Mouse (Mus musculus) embryonic facial prominence, embryonic 11.5 days (tissue): ENCODE measurements at regions not wholly inside any gene's neighbourhood (a gene's known extent, or its start where the extent isn't known, plus 50 kb on each side); places are given as distances from the start of the nearest gene placed in this dataset.
"Not testable (repeated sequence)": the region's sequence is repeated elsewhere in the genome, so short reads cannot be mapped to it uniquely, and the experiment has no call there.

Experiments used
- ATAC-seq: fragments of 200-750 bp; cut with Nextera tagmentation; replicated peaks from 2 replicates; pipeline ENCODE4 v1.8.0; 2017; ENCODE audit warnings: low read depth; ENCODE audit not compliant: insufficient number of reproducible peaks, low FRiP score, low TSS enrichment
- DNase-seq: peaks from one replicate; pipeline ENCODE4 v3.0.0-alpha.2; 2015; ENCODE audit warnings: low spot score
- H3K27ac ChIP-seq: fragments of 300-500 bp; sonication (generic); replicated peaks from 2 replicates; pipeline ENCODE4 v1.5.1; 2014; ENCODE audit warnings: mild to moderate bottlenecking, low read depth, low read length, control low read depth
- H3K27me3 ChIP-seq: fragments of 300-500 bp; sonication (generic); 2 replicates; pipeline ENCODE4 v1.6.1; 2014; ENCODE audit warnings: mild to moderate bottlenecking, low read length, moderate library complexity, mixed read lengths; ENCODE audit not compliant: control insufficient read depth, insufficient read depth
- H3K36me3 ChIP-seq: fragments of 300-500 bp; sonication (generic); replicated peaks from 2 replicates; pipeline ENCODE4 v1.6.1; 2014; ENCODE audit warnings: low read depth, mild to moderate bottlenecking, low read length, moderate library complexity, mixed read lengths; ENCODE audit not compliant: control insufficient read depth, insufficient read depth
- H3K4me1 ChIP-seq: fragments of 300-500 bp; sonication (generic); 2 replicates; pipeline ENCODE4 v1.6.1; 2014; ENCODE audit warnings: low read length, mixed read lengths; ENCODE audit not compliant: control insufficient read depth, insufficient read depth
- H3K4me2 ChIP-seq: fragments of 300-500 bp; sonication (generic); 2 replicates; pipeline ENCODE4 v1.6.1; 2014; ENCODE audit warnings: low read depth, mild to moderate bottlenecking, control low read depth, low read length, moderate library complexity
- H3K4me3 ChIP-seq: fragments of 300-500 bp; sonication (generic); 2 replicates; pipeline ENCODE4 v1.5.1; 2014; ENCODE audit warnings: low read depth, low read length, control low read depth
- H3K9ac ChIP-seq: fragments of 300-500 bp; sonication (generic); replicated peaks from 2 replicates; pipeline ENCODE4 v1.6.1; 2014; ENCODE audit warnings: mild to moderate bottlenecking, control low read depth, low read length
- H3K9me3 ChIP-seq: fragments of 300-500 bp; sonication (generic); replicated peaks from 2 replicates; pipeline ENCODE4 v1.6.1; 2016; ENCODE audit warnings: mild to moderate bottlenecking, low read length, inconsistent platforms, mixed read lengths; ENCODE audit not compliant: control insufficient read depth
- WGBS: fragments of 180-500 bp; shearing (Covaris S2); extraction: QIAGEN DNeasy Blood & Tissue Kit; methylation state at CpG from one replicate; pipeline ENCODE4 v1.1.7; 2014; 5-methylcytosine and 5-hydroxymethylcytosine counted together

DNA sequence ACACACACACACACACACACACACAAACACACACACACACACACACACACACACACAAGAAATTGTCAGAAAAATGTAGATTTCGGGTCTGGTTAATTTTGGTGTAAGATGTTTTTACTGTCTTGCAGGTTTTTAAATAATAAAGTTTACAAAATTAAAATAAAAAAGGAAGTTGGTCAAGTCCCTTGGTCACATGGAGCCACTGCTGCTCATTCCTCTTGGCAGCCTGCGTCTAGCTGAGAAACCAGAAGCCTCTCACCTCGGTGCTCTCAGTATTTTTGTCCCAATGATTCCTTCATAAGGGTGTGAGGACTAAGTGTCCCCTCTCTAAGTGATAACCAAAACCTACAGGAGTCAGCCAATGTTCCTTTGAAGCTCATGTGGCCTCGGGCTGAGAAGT is 76.8 kb upstream of the Smg1 start:
- H3K9me3 ChIP-seq: no peaks in the 10 kb centered on the region
- DNase-seq (no peak), ATAC-seq (no peak)
- H3K4me2 ChIP-seq: no peak overlapping the region
- H3K36me3 ChIP-seq: no peaks in the 10 kb centered on the region
- no peak overlapping the region for H3K27ac ChIP-seq
- no peaks in the 10 kb centered on the region for H3K27me3 ChIP-seq
- no peak overlapping the region for H3K4me3 ChIP-seq
- H3K4me1 ChIP-seq: no peaks in the 10 kb centered on the region
- 89% methylated on average over 4 of the region's 4 CpGs for WGBS
- H3K9ac ChIP-seq: no peak overlapping the region

GRCm38 (mm10) chr7:118318432-118319135 is 75.1 kb upstream of the Smg1 start:
- ATAC-seq: no peak
- 57% methylated on average over 12 of the region's 12 CpGs for WGBS
- no peak overlapping the region for H3K4me3 ChIP-seq

DNA sequence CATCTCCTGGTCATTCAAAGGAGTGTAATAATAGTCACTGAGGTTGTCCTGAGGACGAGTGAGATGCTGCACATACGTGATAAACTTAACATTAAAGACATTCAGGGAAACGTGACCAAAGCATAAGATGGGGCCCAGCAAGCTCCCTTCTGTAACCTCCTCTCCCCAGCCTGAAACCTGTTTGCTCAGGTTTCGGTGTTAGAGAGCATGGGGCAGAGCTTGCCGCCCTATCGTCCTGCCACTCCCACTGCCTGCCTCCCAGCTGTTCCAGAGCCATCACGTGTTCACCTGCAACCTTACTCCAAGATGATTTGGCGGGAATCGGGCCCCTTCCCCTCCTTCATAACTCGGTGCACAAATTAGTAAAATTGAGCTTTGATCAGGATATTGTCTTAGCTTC is 71.4 kb upstream of the Smg1 start:
- not testable (repeated sequence) for H3K4me2 ChIP-seq, DNase-seq, H3K9ac ChIP-seq, H3K27me3 ChIP-seq, H3K9me3 ChIP-seq, H3K4me1 ChIP-seq, ATAC-seq, H3K27ac ChIP-seq, H3K4me3 ChIP-seq, H3K36me3 ChIP-seq
- 68% methylated on average over 10 of the region's 10 CpGs for WGBS

More at GRCm38 (mm10) chr7:118318432-118319135, 75.1 kb upstream of the Smg1 start:
- no peak overlapping the region for H3K4me2 ChIP-seq
- no peak for DNase-seq
- no peak overlapping the region for H3K27ac ChIP-seq
- H3K9ac ChIP-seq: no peak overlapping the region
- H3K36me3 ChIP-seq: no peaks in the 10 kb centered on the region
- no peaks in the 10 kb centered on the region for H3K4me1 ChIP-seq
- H3K27me3 ChIP-seq: no peaks in the 10 kb centered on the region
- H3K9me3 ChIP-seq: no peaks in the 10 kb centered on the region

DNA sequence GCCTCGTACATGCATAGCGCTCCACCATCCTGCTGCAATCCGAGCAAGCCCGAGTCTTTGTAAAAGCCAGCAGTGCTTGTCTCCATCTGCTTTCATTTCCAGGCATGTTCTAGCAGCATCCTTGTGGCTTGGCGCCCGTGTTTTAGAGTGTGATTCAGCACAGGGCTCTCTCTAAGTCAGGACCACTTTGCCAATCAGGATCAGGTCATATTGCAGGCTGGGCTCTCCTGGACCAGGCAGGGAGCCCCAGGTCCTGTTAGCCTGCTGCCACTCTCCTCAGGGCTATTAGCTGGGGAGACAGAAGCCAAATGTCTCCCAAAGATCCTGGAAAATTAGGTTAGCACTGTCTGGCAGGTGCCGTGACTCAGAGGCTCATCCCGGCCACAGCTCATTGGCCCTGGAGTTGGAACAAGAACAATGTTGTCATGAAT is 70.8 kb upstream of the Smg1 start:
- Histone ChIP-seq H3K27me3 (no peaks in the 10 kb centered on the region), H3K27ac (no peak overlapping the region), H3K9ac (no peak overlapping the region), H3K4me2 (no peak overlapping the region), H3K9me3 (no peaks in the 10 kb centered on the region), H3K4me1 (no peaks in the 10 kb centered on the region), H3K4me3 (no peak overlapping the region), H3K36me3 (no peaks in the 10 kb centered on the region)
- DNase-seq: peak; percentile 7
- 74% methylated on average over 8 of the region's 8 CpGs for WGBS
- no peak for ATAC-seq

DNA sequence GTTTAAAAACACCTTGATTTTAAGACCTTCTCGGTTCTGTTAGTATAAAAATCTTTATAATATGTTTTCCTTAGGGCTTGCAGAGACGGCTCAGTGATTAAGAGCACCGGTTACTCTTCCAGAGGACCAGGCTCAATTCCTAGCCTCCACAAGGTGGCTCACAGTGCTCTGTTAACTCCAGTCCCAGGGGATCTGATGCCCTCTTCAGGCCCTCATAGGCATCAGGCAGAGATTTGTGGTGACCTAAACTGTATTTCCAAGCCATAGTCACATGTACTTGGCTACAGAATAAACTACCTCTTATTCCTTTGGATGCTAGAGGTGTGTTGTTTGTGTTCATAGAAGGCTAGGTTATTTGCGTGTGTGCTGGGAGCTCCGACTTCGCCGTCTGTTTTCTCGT is 70.3 kb upstream of the Smg1 start:
- ATAC-seq: no peak
- H3K9ac ChIP-seq: no peak overlapping the region
- WGBS: 69% methylated on average over 8 of the region's 8 CpGs
- DNase-seq: peak; percentile 37
- no peaks in the 10 kb centered on the region for H3K36me3 ChIP-seq
- no peak overlapping the region for H3K4me2 ChIP-seq
- H3K27ac ChIP-seq: no peak overlapping the region
- no peaks in the 10 kb centered on the region for H3K9me3 ChIP-seq
- H3K4me3 ChIP-seq: no peak overlapping the region
- no peaks in the 10 kb centered on the region for H3K4me1 ChIP-seq
- no peaks in the 10 kb centered on the region for H3K27me3 ChIP-seq

- ATAC-seq: no peak
- 78% methylated on average over 5 of the region's 5 CpGs for WGBS
- H3K27ac ChIP-seq: no peak overlapping the region
- no peaks in the 10 kb centered on the region for H3K27me3 ChIP-seq
- H3K4me3 ChIP-seq: no peak overlapping the region
- H3K9ac ChIP-seq: no peak overlapping the region
- H3K4me1 ChIP-seq: no peaks in the 10 kb centered on the region
- no peaks in the 10 kb centered on the region for H3K36me3 ChIP-seq
- no peaks in the 10 kb centered on the region for H3K9me3 ChIP-seq
- H3K4me2 ChIP-seq: no peak overlapping the region
- no peak for DNase-seq
Observed at GRCm38 (mm10) chr7:118309733-118310132, 66.3 kb upstream of the Smg1 start.

DNA sequence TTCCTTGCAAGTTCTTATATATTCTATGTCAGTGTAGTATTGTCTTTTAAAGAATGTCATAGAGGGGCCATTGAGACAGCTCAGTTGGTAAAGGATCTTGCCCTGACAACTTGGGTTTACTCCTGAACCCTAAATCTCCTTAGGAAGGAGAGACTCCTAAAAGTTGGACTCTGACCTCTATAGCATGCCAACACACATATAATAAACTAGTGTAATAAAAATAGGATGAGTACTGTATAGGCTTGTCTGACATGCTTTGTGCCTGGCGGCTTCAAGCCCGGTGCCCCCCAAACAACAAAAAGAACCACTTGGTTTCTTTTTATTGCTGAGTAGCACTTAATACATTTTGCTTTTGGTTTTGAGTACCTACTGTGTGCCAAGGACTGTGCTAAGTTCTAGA is 65.4 kb upstream of the Smg1 start:
- no peaks in the 10 kb centered on the region for H3K27me3 ChIP-seq
- ATAC-seq: no peak
- H3K27ac ChIP-seq: no peak overlapping the region

GRCm38 (mm10) chr7:118304812-118305211 is 61.3 kb upstream of the Smg1 start:
- H3K4me2 ChIP-seq: no peak overlapping the region
- WGBS: under 1% methylated on average over 8 of the region's 8 CpGs

More for the DNA sequence above, 65.4 kb upstream of the Smg1 start:
- Histone ChIP-seq H3K4me3 (no peak overlapping the region), H3K9ac (no peak overlapping the region), H3K36me3 (no peaks in the 10 kb centered on the region), H3K4me2 (no peak overlapping the region), H3K9me3 (no peaks in the 10 kb centered on the region), H3K4me1 (no peaks in the 10 kb centered on the region)
- 97% methylated on average over 2 of the region's 2 CpGs for WGBS
- no peak for DNase-seq

More at GRCm38 (mm10) chr7:118304812-118305211, 61.3 kb upstream of the Smg1 start:
- peak; percentile 91 for DNase-seq
- H3K27ac ChIP-seq: no peak overlapping the region
- no peaks in the 10 kb centered on the region for H3K27me3 ChIP-seq
- H3K36me3 ChIP-seq: no peaks in the 10 kb centered on the region
- ATAC-seq: no peak
- H3K9ac ChIP-seq: no peak overlapping the region
- no peak overlapping the region for H3K4me3 ChIP-seq
- H3K4me1 ChIP-seq: no peaks in the 10 kb centered on the region
- H3K9me3 ChIP-seq: no peaks in the 10 kb centered on the region
